Mouse (Mus musculus): Measurements from ENCODE around the gene Bicra. TPM values are rescaled to one million over a fixed set of nuclear protein-coding genes. Genes with fewer than 3 reads are reported as not detected.
A peak's percentile ranks its signal among the peaks of the same experiment; 100 is the strongest.

The Bicra gene
- polyA plus RNA-seq, 1 experiment from 2014 or later: 6.1 TPM

GRCm38 (mm10) chr7:15993789-15994188 lies 53.9 kb downstream of the Bicra start:
- H3K36me3 ChIP-seq (ENCODE audit: control insufficient read depth, insufficient read depth, low read length): peaks cover 11% of the 10 kb centered on the region
- ATAC-seq (ENCODE audit: low FRiP score): no peak
- WGBS: 90% methylated on average over 4 of the region's 4 CpGs

GRCm38 (mm10) chr7:15993152-15993551 lies 54.6 kb downstream of the Bicra start:
- Histone ChIP-seq H3K36me3 (ENCODE audit: control insufficient read depth, insufficient read depth, low read length) (peaks cover 16% of the 10 kb centered on the region), H3K27me3 (ENCODE audit: control insufficient read depth, insufficient read depth, low read length) (no peaks in the 10 kb centered on the region), H3K4me3 (ENCODE audit: low read depth, low read length) (no peak overlapping the region), H3K27ac (ENCODE audit: low read depth, low read length) (no peak overlapping the region), H3K9me3 (ENCODE audit: control insufficient read depth, low read length) (no peaks in the 10 kb centered on the region), H3K4me2 (no peak overlapping the region), H3K4me1 (ENCODE audit: control insufficient read depth, insufficient read depth, low read length) (no peaks in the 10 kb centered on the region), H3K9ac (ENCODE audit: low read length) (no peak overlapping the region)
- 86% methylated on average over 3 of the region's 3 CpGs for WGBS
- ATAC-seq (ENCODE audit: low FRiP score) (no peak), DNase-seq (ENCODE audit: low spot score, missing footprints) (no peak)

More at GRCm38 (mm10) chr7:15993789-15994188, 53.9 kb downstream of the Bicra start:
- Histone ChIP-seq H3K4me2 (no peak overlapping the region), H3K9me3 (ENCODE audit: control insufficient read depth, low read length) (no peaks in the 10 kb centered on the region), H3K4me1 (ENCODE audit: control insufficient read depth, insufficient read depth, low read length) (no peaks in the 10 kb centered on the region), H3K4me3 (ENCODE audit: low read depth, low read length) (no peak overlapping the region), H3K27me3 (ENCODE audit: control insufficient read depth, insufficient read depth, low read length) (no peaks in the 10 kb centered on the region), H3K27ac (ENCODE audit: low read depth, low read length) (no peak overlapping the region), H3K9ac (ENCODE audit: low read length) (no peak overlapping the region)
- no peak for DNase-seq (ENCODE audit: low spot score, missing footprints)

GRCm38 (mm10) chr7:15991764-15992163 lies 56.0 kb downstream of the Bicra start:
- no peaks in the 10 kb centered on the region for H3K9me3 ChIP-seq (ENCODE audit: control insufficient read depth, low read length)
- no peaks in the 10 kb centered on the region for H3K27me3 ChIP-seq (ENCODE audit: control insufficient read depth, insufficient read depth, low read length)
- 96% methylated on average over 3 of the region's 3 CpGs for WGBS
- H3K4me2 ChIP-seq: no peak overlapping the region
- ATAC-seq (ENCODE audit: low FRiP score) (no peak), DNase-seq (ENCODE audit: low spot score, missing footprints) (no peak)
- H3K4me1 ChIP-seq (ENCODE audit: control insufficient read depth, insufficient read depth, low read length): no peaks in the 10 kb centered on the region
- peaks cover 27% of the 10 kb centered on the region for H3K36me3 ChIP-seq (ENCODE audit: control insufficient read depth, insufficient read depth, low read length)
- no peak overlapping the region for H3K27ac ChIP-seq (ENCODE audit: low read depth, low read length)
- H3K9ac ChIP-seq (ENCODE audit: low read length): no peak overlapping the region
- no peak overlapping the region for H3K4me3 ChIP-seq (ENCODE audit: low read depth, low read length)

- no peak for DNase-seq (ENCODE audit: low spot score, missing footprints)
- H3K36me3 ChIP-seq (ENCODE audit: control insufficient read depth, insufficient read depth, low read length): peaks cover 23% of the 10 kb centered on the region
- ATAC-seq (ENCODE audit: low FRiP score): no peak; the same call in 1 of the 2 replicates
- H3K4me1 ChIP-seq (ENCODE audit: control insufficient read depth, insufficient read depth, low read length): no peaks in the 10 kb centered on the region
- H3K9me3 ChIP-seq (ENCODE audit: control insufficient read depth, low read length): no peaks in the 10 kb centered on the region
- no peaks in the 10 kb centered on the region for H3K27me3 ChIP-seq (ENCODE audit: control insufficient read depth, insufficient read depth, low read length)
- H3K9ac ChIP-seq (ENCODE audit: low read length): no peak overlapping the region
- no peak overlapping the region for H3K4me3 ChIP-seq (ENCODE audit: low read depth, low read length)
- no peak overlapping the region for H3K27ac ChIP-seq (ENCODE audit: low read depth, low read length)
- H3K4me2 ChIP-seq: no peak overlapping the region
- 96% methylated on average over 16 of the region's 16 CpGs for WGBS
Measured at GRCm38 (mm10) chr7:15987661-15988356, 59.9 kb downstream of the Bicra start.

- no peaks in the 10 kb centered on the region for H3K4me1 ChIP-seq (ENCODE audit: control insufficient read depth, insufficient read depth, low read length)
- H3K4me3 ChIP-seq (ENCODE audit: low read depth, low read length): no peak overlapping the region
- DNase-seq (ENCODE audit: low spot score, missing footprints) (peak; percentile 86), ATAC-seq (ENCODE audit: low FRiP score) (no peak)
- no peak overlapping the region for H3K27ac ChIP-seq (ENCODE audit: low read depth, low read length)
- H3K36me3 ChIP-seq (ENCODE audit: control insufficient read depth, insufficient read depth, low read length): peaks cover 24% of the 10 kb centered on the region
- WGBS: 49% methylated on average over 4 of the region's 4 CpGs
- no peaks in the 10 kb centered on the region for H3K9me3 ChIP-seq (ENCODE audit: control insufficient read depth, low read length)
- no peak overlapping the region for H3K4me2 ChIP-seq
- H3K9ac ChIP-seq (ENCODE audit: low read length): no peak overlapping the region
- no peaks in the 10 kb centered on the region for H3K27me3 ChIP-seq (ENCODE audit: control insufficient read depth, insufficient read depth, low read length)
Measured at GRCm38 (mm10) chr7:15982729-15983407, 64.9 kb downstream of the Bicra start.

- Histone ChIP-seq H3K27ac (ENCODE audit: low read depth, low read length) (no peak overlapping the region), H3K27me3 (ENCODE audit: control insufficient read depth, insufficient read depth, low read length) (no peaks in the 10 kb centered on the region), H3K9me3 (ENCODE audit: control insufficient read depth, low read length) (no peaks in the 10 kb centered on the region), H3K4me1 (ENCODE audit: control insufficient read depth, insufficient read depth, low read length) (no peaks in the 10 kb centered on the region), H3K36me3 (ENCODE audit: control insufficient read depth, insufficient read depth, low read length) (peaks cover 16% of the 10 kb centered on the region; the same call in 1 of the 2 replicates), H3K4me3 (ENCODE audit: low read depth, low read length) (no peak overlapping the region), H3K9ac (ENCODE audit: low read length) (no peak overlapping the region), H3K4me2 (no peak overlapping the region)
- WGBS: 87% methylated on average over 4 of the region's 4 CpGs
- no peak for DNase-seq (ENCODE audit: low spot score, missing footprints)
- no peak for ATAC-seq (ENCODE audit: low FRiP score)
Measured at GRCm38 (mm10) chr7:15981538-15981937, 66.2 kb downstream of the Bicra start.

- DNase-seq (ENCODE audit: low spot score, missing footprints) (no peak), ATAC-seq (ENCODE audit: low FRiP score) (no peak)
- no peak overlapping the region for H3K4me3 ChIP-seq (ENCODE audit: low read depth, low read length)
- no peaks in the 10 kb centered on the region for H3K27me3 ChIP-seq (ENCODE audit: control insufficient read depth, insufficient read depth, low read length)
- H3K36me3 ChIP-seq (ENCODE audit: control insufficient read depth, insufficient read depth, low read length): peaks cover 18% of the 10 kb centered on the region; the same call in 1 of the 2 replicates
- H3K9ac ChIP-seq (ENCODE audit: low read length): no peak overlapping the region
- no peaks in the 10 kb centered on the region for H3K4me1 ChIP-seq (ENCODE audit: control insufficient read depth, insufficient read depth, low read length)
- H3K9me3 ChIP-seq (ENCODE audit: control insufficient read depth, low read length): no peaks in the 10 kb centered on the region
- H3K4me2 ChIP-seq: no peak overlapping the region
- no peak overlapping the region for H3K27ac ChIP-seq (ENCODE audit: low read depth, low read length)
- 87% methylated on average over 8 of the region's 8 CpGs for WGBS
Measured at GRCm38 (mm10) chr7:15980246-15980645, 67.5 kb downstream of the Bicra start.

- H3K27ac ChIP-seq (ENCODE audit: low read depth, low read length): no peak overlapping the region
- 84% methylated on average over 4 of the region's 4 CpGs for WGBS
- peaks cover 39% of the 10 kb centered on the region for H3K36me3 ChIP-seq (ENCODE audit: control insufficient read depth, insufficient read depth, low read length)
- ATAC-seq (ENCODE audit: low FRiP score) (no peak), DNase-seq (ENCODE audit: low spot score, missing footprints) (peak; percentile 88)
- H3K4me2 ChIP-seq: no peak overlapping the region
- no peaks in the 10 kb centered on the region for H3K27me3 ChIP-seq (ENCODE audit: control insufficient read depth, insufficient read depth, low read length)
- no peak overlapping the region for H3K9ac ChIP-seq (ENCODE audit: low read length)
- no peaks in the 10 kb centered on the region for H3K9me3 ChIP-seq (ENCODE audit: control insufficient read depth, low read length)
- H3K4me1 ChIP-seq (ENCODE audit: control insufficient read depth, insufficient read depth, low read length): no peaks in the 10 kb centered on the region
- H3K4me3 ChIP-seq (ENCODE audit: low read depth, low read length): no peak overlapping the region
Measured at GRCm38 (mm10) chr7:15975904-15976303, 71.8 kb downstream of the Bicra start.

GRCm38 (mm10) chr7:15975451-15975850 lies 72.3 kb downstream of the Bicra start:
- peaks cover 36% of the 10 kb centered on the region for H3K36me3 ChIP-seq (ENCODE audit: control insufficient read depth, insufficient read depth, low read length)

More at GRCm38 (mm10) chr7:15975451-15975850, 72.3 kb downstream of the Bicra start:
- no peak overlapping the region for H3K9ac ChIP-seq (ENCODE audit: low read length)
- no peak overlapping the region for H3K4me3 ChIP-seq (ENCODE audit: low read depth, low read length)
- ATAC-seq (ENCODE audit: low FRiP score): no peak
- DNase-seq (ENCODE audit: low spot score, missing footprints): no peak
- H3K27me3 ChIP-seq (ENCODE audit: control insufficient read depth, insufficient read depth, low read length): no peaks in the 10 kb centered on the region
- H3K9me3 ChIP-seq (ENCODE audit: control insufficient read depth, low read length): no peaks in the 10 kb centered on the region
- no peak overlapping the region for H3K27ac ChIP-seq (ENCODE audit: low read depth, low read length)
- no peaks in the 10 kb centered on the region for H3K4me1 ChIP-seq (ENCODE audit: control insufficient read depth, insufficient read depth, low read length)
- 95% methylated on average over 10 of the region's 10 CpGs for WGBS
- no peak overlapping the region for H3K4me2 ChIP-seq
